Mouse (Mus musculus) adrenal gland, postnatal 0 days (tissue): ENCODE results near the gene Gm10717. TPM values are rescaled to one million over a fixed set of nuclear protein-coding genes. Genes with fewer than 3 reads are reported as not detected.

ENCODE experiments used
- microRNA-seq: library from miRNA; unstranded; fragments of <30 nt; microRNA quantifications from one replicate; pipeline ENCODE4, GENCODE M21; 2016; ENCODE audit warnings: borderline replicate concordance; ENCODE audit not compliant: insufficient number of aligned reads
- polyA plus RNA-seq: library from polyadenylated mRNA; unstranded; fragments of >200 nt; fragmentation: Nextera tagmentation; extraction: Ambion mirVana; gene quantifications from 2 replicates; pipeline ENCODE4 v1.2.1, GENCODE M21; 2015

Gene Gm10717
- polyA plus RNA-seq = 0.23 TPM in 1 of 2 replicates, not detected in the other

GRCm38 (mm10) chr9:3024912-3025467, at the start of gene Gm10717:
Gene Gm10717, plus strand, starts transcription at chr9:3025417.

GRCm38 (mm10) chr9:3000445-3000972, 24.7 kb upstream of the Gm10717 start, which contains the start of gene Gm10722:
Gene Gm10722, plus strand, starts transcription at chr9:3000922.

GRCm38 (mm10) chr9:3002794-3003396, 22.3 kb upstream of the Gm10717 start, which contains the start of gene Gm11168:
Gene Gm11168, plus strand, starts transcription at chr9:3003346.

GRCm38 (mm10) chr9:3012733-3013279, 12.4 kb upstream of the Gm10717 start, which contains the start of gene Gm10721:
Gene Gm10721, plus strand, starts transcription at chr9:3013140.

GRCm38 (mm10) chr9:3015354-3015753, 9.9 kb upstream of the Gm10717 start, which contains the start of gene Gm10720:
Gene Gm10720, plus strand, starts transcription at chr9:3015654.

GRCm38 (mm10) chr9:3017108-3017507, 8.1 kb upstream of the Gm10717 start, which contains the start of gene Gm10719:
Gene Gm10719, plus strand, starts transcription at chr9:3017408.

GRCm38 (mm10) chr9:3023312-3023984, 1.8 kb upstream of the Gm10717 start, which contains the start of gene Gm10718:
Gene Gm10718, plus strand, starts transcription at chr9:3023547.

GRCm38 (mm10) chr9:3034299-3034698, 9.1 kb downstream of the Gm10717 start, which contains the start of gene Gm17535:
Gene Gm17535, plus strand, starts transcription at chr9:3034599.

GRCm38 (mm10) chr9:3036577-3036976, 11.4 kb downstream of the Gm10717 start, which contains the start of gene Gm10715:
Gene Gm10715, plus strand, starts transcription at chr9:3036877.

Small RNAs within 50 kb of the gene (microRNA-seq; reads per million reads assigned to microRNA genes)
- gene Mir101c = not detected

Other genes with a start within 250 kb of the Gm10717 start
- gene Gm10722, start 24.5 kb upstream of the Gm10717 start, polyA plus RNA-seq = not detected in 2 replicates
- not detected in 2 replicates for gene Gm11168, start 22.1 kb upstream of the Gm10717 start, polyA plus RNA-seq
- gene Gm10721, start 12.3 kb upstream of the Gm10717 start, polyA plus RNA-seq = 0.25 TPM in 1 of 2 replicates, not detected in the other
- gene Gm10720, start 9.8 kb upstream of the Gm10717 start, polyA plus RNA-seq = not detected in 2 replicates
- gene Gm10719, start 8.0 kb upstream of the Gm10717 start, polyA plus RNA-seq = 0.25 TPM in 1 of 2 replicates, not detected in the other
- gene Gm10718, start 1.9 kb upstream of the Gm10717 start, polyA plus RNA-seq = 0.39 TPM in 1 of 2 replicates, not detected in the other
- not detected in 2 replicates for gene Gm17535, start 9.2 kb downstream of the Gm10717 start, polyA plus RNA-seq
- not detected in 2 replicates for gene Gm10715, start 11.5 kb downstream of the Gm10717 start, polyA plus RNA-seq